In the genomic region with DNA sequence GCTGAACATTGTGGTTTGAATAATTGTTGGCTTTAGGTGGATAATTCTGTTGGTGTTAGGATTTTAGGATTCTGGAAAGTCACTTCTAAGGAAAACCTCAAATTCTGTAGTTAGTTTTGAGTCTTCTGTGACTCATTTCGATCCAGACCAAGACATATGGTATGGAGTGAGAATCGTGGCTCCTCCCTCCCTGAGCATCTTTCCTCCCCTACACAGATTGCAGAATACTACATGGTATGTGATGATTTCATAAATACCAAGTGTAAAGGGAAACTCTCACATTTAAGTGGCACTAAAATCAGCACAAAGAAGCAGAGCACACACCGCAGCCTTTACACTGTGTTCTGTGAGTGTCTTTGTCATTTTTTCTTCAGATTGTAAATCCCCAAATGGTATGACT, we compare ENCODE assay signal across 24 mouse cellular contexts. TPM values are rescaled to one million over a fixed set of nuclear protein-coding genes. Genes with fewer than 3 reads are reported as not detected.
DNase-seq lines count a peak whose midpoint lies in the region; ATAC-seq lines count a peak whose summit lies in the region.
"Had no signal": no experiment of that assay in that cellular context is flagged by ENCODE, and none has a peak within 500 bp of the region (broad histone marks: within the 10 kb centered on the region; RNA-seq: fewer than 3 reads in every experiment).

No protein-coding gene starts in this region.

- no peak for ATAC-seq in intestine, embryonic 14.5 days (replicated peaks; ENCODE audit: low FRiP score, low TSS enrichment, low read depth)
- ATAC-seq in intestine, embryonic 16.5 days = no peak
- no peak for ATAC-seq in erythroblast, adult 5-6 weeks (replicated peaks; ENCODE audit: low FRiP score, poor library complexity, severe bottlenecking)
- ATAC-seq: forebrain, embryonic 13.5 days; forebrain, embryonic 16.5 days; intestine, embryonic 15.5 days; Patski had no signal

- DNase-seq in intestine, embryonic 14.5 days (ENCODE audit: low spot score) = peak; percentile 6
- DNase-seq in 3T3-L1 (ENCODE audit: low read depth, low spot score) (peak; percentile 51), NIH3T3 (ENCODE audit: low read depth) (peak; percentile 60)
- DNase-seq in telencephalon, adult 2 months (ENCODE audit: low read depth, low spot score) = peak; percentile 79
- DNase-seq: adrenal gland, adult 8-10 months; adrenal gland, postnatal 25 days; cerebellum, adult 18-20 months; cerebellum, adult 9-10 months; cerebellum, postnatal 14 days; gastrocnemius, postnatal 10 days; gastrocnemius, postnatal 36 days; kidney, adult 18-20 months had no signal

- 0 out of 2 replicates have a peak, but pooled peaks cover 4% of the 10 kb centered on the region for H3K4me1 ChIP-seq in intestine, embryonic 14.5 days (replicated peaks; ENCODE audit: control insufficient read depth, insufficient read depth, low read length)
- peaks cover 4% of the 10 kb centered on the region; the same call in 1 of the 2 replicates for H3K4me1 ChIP-seq in intestine, embryonic 16.5 days (ENCODE audit: control insufficient read depth, insufficient read depth, low read length)

- no peak overlapping the region for H3K4me3 ChIP-seq in intestine, embryonic 14.5 days (ENCODE audit: low read depth, low read length)
- H3K4me3 ChIP-seq in intestine, embryonic 16.5 days (ENCODE audit: low read length) = no peak overlapping the region
- H3K4me3 ChIP-seq: erythroblast, embryonic 14.5 days; forebrain, embryonic 13.5 days; hindbrain, embryonic 12.5 days; hindbrain, embryonic 15.5 days; intestine, embryonic 15.5 days had no signal

- H3K27ac ChIP-seq in intestine, embryonic 14.5 days (ENCODE audit: low read depth) = no peak overlapping the region
- H3K27ac ChIP-seq in intestine, embryonic 16.5 days (ENCODE audit: low read length) = no peak overlapping the region
- H3K27ac ChIP-seq: forebrain, embryonic 13.5 days; hindbrain, embryonic 12.5 days; hindbrain, embryonic 15.5 days; intestine, embryonic 15.5 days had no signal

- H3K9me3 ChIP-seq in intestine, embryonic 14.5 days (ENCODE audit: control insufficient read depth, low read length) = no peaks in the 10 kb centered on the region
- H3K9me3 ChIP-seq in intestine, embryonic 16.5 days (ENCODE audit: control insufficient read depth, low read length) = no peaks in the 10 kb centered on the region
- H3K9me3 ChIP-seq: forebrain, embryonic 13.5 days; hindbrain, embryonic 12.5 days; hindbrain, embryonic 15.5 days; intestine, embryonic 15.5 days had no signal

- no peak overlapping the region for H3K9ac ChIP-seq in intestine, embryonic 14.5 days (ENCODE audit: low read length)
- no peak overlapping the region for H3K9ac ChIP-seq in intestine, embryonic 16.5 days (ENCODE audit: low read depth, low read length)
- H3K9ac ChIP-seq: forebrain, embryonic 13.5 days; hindbrain, embryonic 12.5 days; hindbrain, embryonic 15.5 days; intestine, embryonic 15.5 days had no signal

- H3K27me3 ChIP-seq in intestine, embryonic 14.5 days (replicated peaks; ENCODE audit: control insufficient read depth, insufficient read depth, low read length) = peaks cover 26% of the 10 kb centered on the region
- H3K27me3 ChIP-seq in intestine, embryonic 16.5 days (replicated peaks; ENCODE audit: control insufficient read depth, insufficient read depth, low read length) = peaks cover 11% of the 10 kb centered on the region; the same call in 1 of the 2 replicates
- H3K27me3 ChIP-seq: forebrain, embryonic 13.5 days; hindbrain, embryonic 12.5 days; hindbrain, embryonic 15.5 days; Patski had no signal

- H3K36me3 ChIP-seq in intestine, embryonic 14.5 days (ENCODE audit: control insufficient read depth, insufficient read depth, low read length) = no peaks in the 10 kb centered on the region
- H3K36me3 ChIP-seq in intestine, embryonic 16.5 days (ENCODE audit: control insufficient read depth, insufficient read depth, low read length) = no peaks in the 10 kb centered on the region
- H3K36me3 ChIP-seq: hindbrain, embryonic 12.5 days; hindbrain, embryonic 15.5 days; intestine, embryonic 15.5 days had no signal

- H3K4me2 ChIP-seq in intestine, embryonic 14.5 days (ENCODE audit: low read length) = no peak overlapping the region
- no peak overlapping the region for H3K4me2 ChIP-seq in intestine, embryonic 16.5 days (ENCODE audit: low read depth, low read length)
- H3K4me2 ChIP-seq: forebrain, embryonic 13.5 days; heart, embryonic 11.5 days; hindbrain, embryonic 12.5 days; hindbrain, embryonic 15.5 days; intestine, embryonic 15.5 days had no signal

- WGBS in intestine, embryonic 14.5 days = 88% methylated on average over 3 of the region's 3 CpGs
- WGBS in intestine, embryonic 16.5 days = 76% methylated on average over 3 of the region's 3 CpGs

RNA-seq across cellular contexts. Expression of gene Erich3, which starts 4.8 kb away (rescaled TPM):
- 0.09 and 0.55 TPM in 2 replicates for polyA plus RNA-seq in intestine, embryonic 14.5 days (2014; fragmentation: Nextera tagmentation; extraction: Ambion mirVana)
- polyA plus RNA-seq in intestine, embryonic 16.5 days (2015; fragmentation: Nextera tagmentation; extraction: Ambion mirVana) = 0.13 TPM in 1 of 2 replicates, not detected in the other
- total RNA-seq in erythroblast, adult 5-6 weeks (2015; ENCODE audit: low replicate concordance) = not detected in 2 replicates
- total RNA-seq in erythroblast, adult 5-6 weeks (2017; ENCODE audit: low replicate concordance) = not detected in 2 replicates
- total RNA-seq: gastrocnemius, postnatal 36 days; granulocyte monocyte progenitor cell, adult 5-6 weeks; hematopoietic stem cell, adult 5-6 weeks had no signal
- polyA plus RNA-seq: erythroblast, embryonic 14.5 days had no signal

Comparison
In these comparisons a context has a peak if more than half of its experiments do, and no peak if none do; other contexts are left out.
1. DNase-seq: peak in every context shown above with its lines; median percentile 79 in telencephalon, adult 2 months; 60 in NIH3T3; 51 in 3T3-L1; 6 in intestine, embryonic 14.5 days.